Mouse (Mus musculus) embryonic facial prominence, embryonic 15.5 days (tissue): Measurements from ENCODE around the gene Crtc1. TPM values are rescaled to one million over a fixed set of nuclear protein-coding genes. Genes with fewer than 3 reads are reported as not detected.

Experiments
- ATAC-seq: fragments of 200-750 bp; cut with Nextera tagmentation; 2 replicates; pipeline ENCODE4 v1.8.0; 2017; ENCODE audit warnings: low read depth, moderate TSS enrichment; ENCODE audit not compliant: insufficient number of reproducible peaks, low FRiP score, low TSS enrichment
- H3K27ac ChIP-seq: fragments of 300-500 bp; sonication (generic); replicated peaks from 2 replicates; pipeline ENCODE4 v1.5.1; 2015; ENCODE audit warnings: mild to moderate bottlenecking, inconsistent platforms
- H3K27me3 ChIP-seq: fragments of 300-500 bp; sonication (generic); 2 replicates; pipeline ENCODE4 v1.6.1; 2015; ENCODE audit warnings: inconsistent platforms
- H3K36me3 ChIP-seq: fragments of 300-500 bp; sonication (generic); 2 replicates; pipeline ENCODE4 v1.6.1; 2015; ENCODE audit warnings: mild to moderate bottlenecking, inconsistent platforms
- H3K4me1 ChIP-seq: fragments of 300-500 bp; sonication (generic); 2 replicates; pipeline ENCODE4 v1.6.1; 2015; ENCODE audit warnings: inconsistent platforms
- H3K4me2 ChIP-seq: fragments of 300-500 bp; sonication (generic); replicated peaks from 2 replicates; pipeline ENCODE4 v1.6.1; 2015; ENCODE audit warnings: mild to moderate bottlenecking, inconsistent platforms
- H3K4me3 ChIP-seq: fragments of 300-500 bp; sonication (generic); replicated peaks from 2 replicates; pipeline ENCODE4 v1.5.1; 2015; ENCODE audit warnings: mild to moderate bottlenecking, inconsistent platforms
- H3K9ac ChIP-seq: fragments of 300-500 bp; sonication (generic); 2 replicates; pipeline ENCODE4 v1.6.1; 2015; ENCODE audit warnings: inconsistent platforms
- H3K9me3 ChIP-seq: fragments of 300-500 bp; sonication (generic); replicated peaks from 2 replicates; pipeline ENCODE4 v1.6.1; 2016; ENCODE audit warnings: inconsistent platforms
- WGBS: fragments of 180-500 bp; shearing (Covaris S2); methylation state at CpG from one replicate; pipeline ENCODE4 v1.1.7; 2015; 5-methylcytosine and 5-hydroxymethylcytosine counted together
- polyA plus RNA-seq: library from polyadenylated mRNA; unstranded; fragments of >200 nt; fragmentation: Nextera tagmentation; extraction: Ambion mirVana; gene quantifications from 2 replicates; pipeline ENCODE4 v1.2.1, GENCODE M21; 2015

Gene Crtc1
- polyA plus RNA-seq, 1 experiment from 2014 or later: 24.4 TPM

GRCm38 (mm10) chr8:70406427-70407069, 32.8 kb downstream of the Crtc1 start:
- H3K4me3 ChIP-seq: no peak overlapping the region
- peaks cover 48% of the 10 kb centered on the region for H3K4me1 ChIP-seq
- H3K9me3 ChIP-seq: no peaks in the 10 kb centered on the region
- H3K27me3 ChIP-seq: no peaks in the 10 kb centered on the region
- 58% methylated on average over 11 of the region's 11 CpGs for WGBS
- H3K27ac ChIP-seq: peak overlapping the region; percentile 58; the same call in 1 of the 2 replicates
- no peak overlapping the region for H3K4me2 ChIP-seq
- ATAC-seq: peak; percentile 60; the same call in 1 of the 2 replicates
- H3K9ac ChIP-seq: no peak overlapping the region; the same call in 1 of the 2 replicates
- H3K36me3 ChIP-seq: peaks cover 14% of the 10 kb centered on the region

DNA sequence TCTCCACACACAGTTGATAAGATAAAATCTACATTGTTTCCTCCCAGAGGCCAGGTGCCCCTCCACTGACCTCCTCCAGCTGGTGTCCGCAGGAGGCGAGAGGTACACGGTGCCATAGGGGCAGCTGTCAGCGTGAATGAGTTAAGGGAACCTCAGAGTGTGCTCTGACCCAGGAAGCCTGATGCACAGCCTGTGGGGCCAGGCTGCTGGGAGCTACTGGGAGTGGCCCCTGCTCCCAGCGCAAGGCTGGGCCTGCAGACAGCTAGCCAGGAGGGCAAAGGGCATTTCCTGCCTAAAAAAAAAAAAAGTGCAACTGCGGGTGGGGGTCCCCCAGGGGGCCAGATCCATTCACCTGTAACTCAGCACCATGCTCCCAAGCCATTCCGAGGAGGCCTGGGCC, 34.2 kb downstream of the Crtc1 start:
- H3K4me3 ChIP-seq: no peak overlapping the region
- H3K9ac ChIP-seq: no peak overlapping the region
- no peaks in the 10 kb centered on the region for H3K9me3 ChIP-seq
- H3K36me3 ChIP-seq: peaks cover 17% of the 10 kb centered on the region
- no peak overlapping the region for H3K27ac ChIP-seq
- H3K27me3 ChIP-seq: no peaks in the 10 kb centered on the region
- no peak overlapping the region for H3K4me2 ChIP-seq
- ATAC-seq: no peak
- 38% methylated on average over 7 of the region's 7 CpGs for WGBS
- peaks cover 48% of the 10 kb centered on the region for H3K4me1 ChIP-seq

DNA sequence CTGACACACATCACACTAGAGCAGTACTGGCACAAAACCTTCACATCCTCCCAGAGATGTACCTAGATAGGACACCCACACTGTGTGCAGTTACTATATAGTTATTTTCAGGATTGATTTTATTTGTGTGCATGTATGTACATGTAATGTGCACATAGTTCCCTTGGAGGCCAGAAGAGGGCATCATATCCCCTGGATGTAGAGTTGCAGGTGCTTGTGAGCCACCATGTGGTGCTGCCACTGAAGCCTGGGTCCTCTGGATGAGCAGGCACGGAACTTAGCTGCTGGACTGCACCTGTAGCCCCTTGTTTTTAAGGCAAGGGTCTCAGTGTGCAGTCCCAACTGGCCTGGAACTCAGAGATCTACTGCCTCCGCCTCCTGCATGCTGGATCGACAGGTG, 35.2 kb downstream of the Crtc1 start:
- H3K9ac ChIP-seq: no peak overlapping the region
- ATAC-seq: no peak
- no peaks in the 10 kb centered on the region for H3K9me3 ChIP-seq
- 99% methylated on average over 3 of the region's 3 CpGs for WGBS
- H3K27me3 ChIP-seq: no peaks in the 10 kb centered on the region
- no peak overlapping the region for H3K4me3 ChIP-seq
- peaks cover 42% of the 10 kb centered on the region for H3K4me1 ChIP-seq
- H3K27ac ChIP-seq: no peak overlapping the region
- no peak overlapping the region for H3K4me2 ChIP-seq
- peaks cover 23% of the 10 kb centered on the region for H3K36me3 ChIP-seq

DNA sequence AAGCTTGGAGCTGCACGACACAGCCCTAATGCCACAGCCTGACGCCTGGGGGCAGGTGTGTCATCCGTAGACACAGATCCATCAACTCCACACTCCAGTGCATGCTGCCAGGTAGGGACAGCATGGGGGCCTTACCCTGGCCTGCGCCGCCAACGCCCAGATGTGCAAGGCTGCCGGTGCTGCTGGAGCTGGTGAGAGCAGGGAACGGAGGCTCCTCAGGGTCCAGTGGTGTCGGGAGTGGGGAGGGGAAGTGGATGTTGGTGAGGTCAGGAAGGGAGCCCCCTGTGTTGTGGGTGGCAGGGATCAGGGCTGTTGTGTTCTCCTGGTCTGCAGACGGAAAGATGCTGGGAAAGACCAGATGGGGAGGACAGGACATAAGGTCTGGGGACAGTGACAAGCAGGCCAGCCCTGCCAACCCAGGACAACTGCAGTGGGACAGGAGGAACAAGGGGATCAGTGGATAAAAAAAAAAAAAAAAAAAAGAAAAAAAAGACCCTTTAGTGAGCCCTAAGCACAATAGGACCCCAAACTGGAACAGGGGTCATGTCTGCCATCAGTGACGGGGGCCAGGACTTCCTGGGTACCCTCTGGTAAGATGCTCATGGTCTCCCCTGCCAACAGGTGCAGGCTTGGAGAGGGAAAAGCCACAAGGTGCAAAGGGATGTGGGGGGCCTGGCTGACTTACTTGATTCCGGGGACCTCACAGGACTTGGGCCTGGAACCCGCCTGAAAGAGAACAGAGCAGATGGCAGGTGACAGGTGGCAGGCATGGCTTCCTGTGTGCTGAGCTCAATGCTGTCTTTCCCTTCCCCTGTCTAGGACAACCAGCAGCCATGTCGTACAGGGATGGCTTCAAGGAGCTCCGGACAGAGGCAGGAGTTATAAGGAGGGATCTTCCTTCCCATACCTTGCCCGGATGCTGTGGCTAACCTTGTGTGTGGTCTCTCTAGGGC, 41.5 kb downstream of the Crtc1 start:
- Histone ChIP-seq H3K27ac (no peak overlapping the region), H3K4me2 (no peak overlapping the region), H3K27me3 (no peaks in the 10 kb centered on the region), H3K9me3 (no peaks in the 10 kb centered on the region), H3K4me1 (peaks cover 15% of the 10 kb centered on the region; the same call in 1 of the 2 replicates), H3K4me3 (no peak overlapping the region), H3K9ac (no peak overlapping the region), H3K36me3 (peaks cover 18% of the 10 kb centered on the region)
- WGBS: 84% methylated on average over 16 of the region's 16 CpGs
- no peak for ATAC-seq

GRCm38 (mm10) chr8:70396184-70396583, 43.2 kb downstream of the Crtc1 start:
- no peak for ATAC-seq
- H3K36me3 ChIP-seq: peaks cover 15% of the 10 kb centered on the region; the same call in 1 of the 2 replicates
- peak overlapping the region; percentile 34; the same call in 1 of the 2 replicates for H3K27ac ChIP-seq

GRCm38 (mm10) chr8:70395649-70396048, 43.7 kb downstream of the Crtc1 start:
- peaks cover 20% of the 10 kb centered on the region; the same call in 1 of the 2 replicates for H3K36me3 ChIP-seq
- H3K27me3 ChIP-seq: no peaks in the 10 kb centered on the region
- no peak overlapping the region for H3K4me3 ChIP-seq
- no peaks in the 10 kb centered on the region for H3K9me3 ChIP-seq
- H3K27ac ChIP-seq: peak overlapping the region; percentile 34; the same call in 1 of the 2 replicates
- H3K4me2 ChIP-seq: no peak overlapping the region
- WGBS: 74% methylated on average over 5 of the region's 5 CpGs
- peaks cover 15% of the 10 kb centered on the region; the same call in 1 of the 2 replicates for H3K4me1 ChIP-seq
- no peak for ATAC-seq
- no peak overlapping the region for H3K9ac ChIP-seq

More at GRCm38 (mm10) chr8:70396184-70396583, 43.2 kb downstream of the Crtc1 start:
- Histone ChIP-seq H3K9me3 (no peaks in the 10 kb centered on the region), H3K27me3 (no peaks in the 10 kb centered on the region), H3K4me2 (no peak overlapping the region), H3K9ac (no peak overlapping the region), H3K4me3 (no peak overlapping the region), H3K4me1 (peaks cover 15% of the 10 kb centered on the region; the same call in 1 of the 2 replicates)
- 67% methylated on average over 5 of the region's 5 CpGs for WGBS

DNA sequence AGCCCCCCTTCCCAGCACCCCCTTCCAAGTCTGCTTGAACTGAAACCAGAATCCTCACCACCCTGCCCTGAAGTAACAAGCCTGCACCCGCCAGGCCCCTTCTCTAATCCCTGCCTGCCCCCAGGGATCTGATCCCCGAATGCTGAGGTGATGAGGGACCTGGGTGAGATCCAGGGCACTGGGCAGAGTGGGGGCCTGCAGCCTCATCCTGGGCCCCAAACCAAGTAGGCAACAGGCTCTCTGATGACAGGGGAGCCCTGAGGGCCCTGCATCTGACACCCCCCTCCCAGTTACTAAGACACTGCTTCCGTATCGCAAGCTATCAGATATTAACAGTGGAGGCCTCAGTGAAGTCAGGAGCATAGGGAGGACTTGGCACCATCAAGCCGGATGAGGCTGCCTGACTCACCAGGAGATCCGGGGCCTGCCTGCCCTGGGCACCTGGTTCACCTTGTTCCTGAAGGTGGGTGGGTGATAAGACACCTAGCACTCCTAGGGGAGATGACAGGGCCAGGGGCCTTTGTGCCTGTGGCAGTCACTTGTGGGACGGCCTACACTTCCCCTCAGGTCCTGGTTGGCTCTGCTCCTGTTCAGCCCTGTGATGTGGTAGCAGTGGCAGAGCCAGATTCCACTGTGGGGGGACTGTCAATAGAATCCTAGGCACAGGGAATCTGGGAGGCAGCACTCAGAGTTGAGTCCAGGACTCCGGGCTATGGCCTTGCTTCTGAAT, 44.9 kb downstream of the Crtc1 start:
- no peak overlapping the region for H3K4me2 ChIP-seq
- no peak overlapping the region for H3K9ac ChIP-seq
- WGBS: 61% methylated on average over 8 of the region's 8 CpGs
- peaks cover 15% of the 10 kb centered on the region; the same call in 1 of the 2 replicates for H3K4me1 ChIP-seq
- ATAC-seq: no peak
- H3K4me3 ChIP-seq: no peak overlapping the region
- no peaks in the 10 kb centered on the region for H3K27me3 ChIP-seq
- H3K9me3 ChIP-seq: no peaks in the 10 kb centered on the region
- peaks cover 17% of the 10 kb centered on the region; the same call in 1 of the 2 replicates for H3K36me3 ChIP-seq
- H3K27ac ChIP-seq: no peak overlapping the region; the same call in 1 of the 2 replicates

GRCm38 (mm10) chr8:70393087-70393486, 46.3 kb downstream of the Crtc1 start:
- 75% methylated on average over 5 of the region's 5 CpGs for WGBS
- Histone ChIP-seq H3K27me3 (no peaks in the 10 kb centered on the region), H3K9me3 (no peaks in the 10 kb centered on the region), H3K4me3 (no peak overlapping the region), H3K9ac (no peak overlapping the region), H3K4me2 (no peak overlapping the region), H3K4me1 (peaks cover 13% of the 10 kb centered on the region; the same call in 1 of the 2 replicates), H3K36me3 (peaks cover 30% of the 10 kb centered on the region), H3K27ac (no peak overlapping the region)
- ATAC-seq: no peak

GRCm38 (mm10) chr8:70389678-70390077, 49.7 kb downstream of the Crtc1 start:
- no peak for ATAC-seq
- H3K27me3 ChIP-seq: no peaks in the 10 kb centered on the region
- no peak overlapping the region for H3K4me3 ChIP-seq
- no peaks in the 10 kb centered on the region for H3K4me1 ChIP-seq
- peaks cover 54% of the 10 kb centered on the region for H3K36me3 ChIP-seq
- WGBS: 83% methylated on average over 2 of the region's 2 CpGs
- no peak overlapping the region for H3K4me2 ChIP-seq
- H3K9ac ChIP-seq: no peak overlapping the region
- H3K9me3 ChIP-seq: no peaks in the 10 kb centered on the region
- no peak overlapping the region for H3K27ac ChIP-seq

GRCm38 (mm10) chr8:70383287-70383686, 56.1 kb downstream of the Crtc1 start:
- H3K9ac ChIP-seq: no peak overlapping the region
- ATAC-seq: no peak
- no peak overlapping the region for H3K4me2 ChIP-seq
- H3K27ac ChIP-seq: no peak overlapping the region
- H3K9me3 ChIP-seq: no peaks in the 10 kb centered on the region
- WGBS: 55% methylated on average over 3 of the region's 3 CpGs
- peaks cover 13% of the 10 kb centered on the region for H3K27me3 ChIP-seq
- H3K4me1 ChIP-seq: no peaks in the 10 kb centered on the region
- peaks cover 37% of the 10 kb centered on the region for H3K36me3 ChIP-seq
- H3K4me3 ChIP-seq: no peak overlapping the region
